Mouse (Mus musculus) embryonic fibroblast, embryonic 13.5 days (primary cell): ENCODE measurements at regions not wholly inside any gene's neighbourhood (a gene's known extent, or its start where the extent isn't known, plus 50 kb on each side); places are given as distances from the start of the nearest gene placed in this dataset.
A peak's percentile ranks its signal among the peaks of the same experiment; 100 is the strongest.

ENCODE experiments used
- H3K27ac ChIP-seq: 2 replicates; pipeline ENCODE4 v1.5.1; 2012; ENCODE audit warnings: low read length, control low read depth, inconsistent platforms; ENCODE audit not compliant: insufficient read depth
- H3K4me1 ChIP-seq: 2 replicates; pipeline ENCODE4 v1.6.1; 2011; ENCODE audit warnings: low read length; ENCODE audit not compliant: control insufficient read depth, insufficient read depth
- H3K4me3 ChIP-seq: 2 replicates; pipeline ENCODE4 v1.5.1; 2011; ENCODE audit warnings: mild to moderate bottlenecking, control low read depth, low read length; ENCODE audit not compliant: insufficient read depth
- CTCF ChIP-seq: IDR thresholded peaks from 2 replicates; pipeline ENCODE4 v1.5.1; 2011; ENCODE audit warnings: mild to moderate bottlenecking, control low read depth, low read length, moderate library complexity, borderline replicate concordance; ENCODE audit not compliant: insufficient read depth
- POLR2A ChIP-seq: IDR thresholded peaks from 2 replicates; pipeline ENCODE4 v1.6.1; 2011; ENCODE audit warnings: low read depth, mild to moderate bottlenecking, control low read depth, low read length, moderate library complexity

- Histone ChIP-seq H3K4me1 (no peaks in the 10 kb centered on the region), H3K4me3 (no peak overlapping the region), H3K27ac (peak overlapping the region; percentile 45; the same call in 1 of the 2 replicates)
- TF ChIP-seq CTCF = no peak
- TF ChIP-seq POLR2A = no peak
Measured at GRCm38 (mm10) chr9:62590407-62591195, 53.8 kb upstream of the Coro2b start.

GRCm38 (mm10) chr9:62591196-62591485, 54.3 kb upstream of the Coro2b start:
- no peak overlapping the region for H3K4me3 ChIP-seq
- peak overlapping the region; percentile 45; the same call in 1 of the 2 replicates for H3K27ac ChIP-seq
- H3K4me1 ChIP-seq = no peaks in the 10 kb centered on the region
- TF ChIP-seq POLR2A (no peak), CTCF (no peak)

- TF ChIP-seq CTCF (no peak), POLR2A (no peak)
- Histone ChIP-seq H3K27ac (no peak overlapping the region), H3K4me3 (no peak overlapping the region), H3K4me1 (no peaks in the 10 kb centered on the region)
Measured at GRCm38 (mm10) chr9:62598056-62598455, 61.2 kb upstream of the Coro2b start.

GRCm38 (mm10) chr9:62598956-62599355, 62.1 kb upstream of the Coro2b start:
- TF ChIP-seq CTCF (no peak), POLR2A (no peak)
- H3K27ac ChIP-seq = no peak overlapping the region
- no peak overlapping the region for H3K4me3 ChIP-seq
- H3K4me1 ChIP-seq = no peaks in the 10 kb centered on the region

GRCm38 (mm10) chr9:62610526-62610925, 67.1 kb upstream of the Itga11 start:
- Histone ChIP-seq H3K4me3 (no peak overlapping the region), H3K4me1 (peaks cover 7% of the 10 kb centered on the region), H3K27ac (peak overlapping the region; percentile 90)
- TF ChIP-seq POLR2A = no peak
- TF ChIP-seq CTCF = no peak

GRCm38 (mm10) chr9:62611452-62611851, 66.2 kb upstream of the Itga11 start:
- Histone ChIP-seq H3K27ac (peak overlapping the region; percentile 90), H3K4me3 (no peak overlapping the region), H3K4me1 (peaks cover 7% of the 10 kb centered on the region)
- TF ChIP-seq POLR2A (no peak), CTCF (no peak)

- Histone ChIP-seq H3K4me1 (peaks cover 7% of the 10 kb centered on the region), H3K27ac (peak overlapping the region; percentile 80), H3K4me3 (no peak overlapping the region)
- TF ChIP-seq POLR2A = no peak
- no peak for TF ChIP-seq CTCF
Measured at GRCm38 (mm10) chr9:62613053-62613452, 64.6 kb upstream of the Itga11 start.

- H3K27ac ChIP-seq = peak overlapping the region; percentile 80
- H3K4me1 ChIP-seq = peaks cover 7% of the 10 kb centered on the region
Measured at GRCm38 (mm10) chr9:62613806-62614205, 63.8 kb upstream of the Itga11 start.

GRCm38 (mm10) chr9:62614950-62615349, 62.7 kb upstream of the Itga11 start:
- TF ChIP-seq CTCF = no peak
- no peak for TF ChIP-seq POLR2A
- peaks cover 7% of the 10 kb centered on the region for H3K4me1 ChIP-seq
- H3K4me3 ChIP-seq = no peak overlapping the region
- H3K27ac ChIP-seq = no peak overlapping the region

More at GRCm38 (mm10) chr9:62613806-62614205, 63.8 kb upstream of the Itga11 start:
- H3K4me3 ChIP-seq = no peak overlapping the region
- TF ChIP-seq CTCF (no peak), POLR2A (no peak)

- TF ChIP-seq POLR2A (no peak), CTCF (no peak)
- H3K27ac ChIP-seq = no peak overlapping the region
- no peak overlapping the region for H3K4me3 ChIP-seq
- H3K4me1 ChIP-seq = peaks cover 7% of the 10 kb centered on the region
Measured at GRCm38 (mm10) chr9:62615799-62616198, 61.8 kb upstream of the Itga11 start.

GRCm38 (mm10) chr9:62618994-62619393, 58.6 kb upstream of the Itga11 start:
- H3K4me1 ChIP-seq = peaks cover 5% of the 10 kb centered on the region
- no peak overlapping the region for H3K27ac ChIP-seq
- TF ChIP-seq CTCF (no peak), POLR2A (no peak)
- no peak overlapping the region for H3K4me3 ChIP-seq

- Histone ChIP-seq H3K4me1 (peaks cover 9% of the 10 kb centered on the region), H3K4me3 (no peak overlapping the region), H3K27ac (peak overlapping the region; percentile 23; the same call in 1 of the 2 replicates)
- no peak for TF ChIP-seq POLR2A
- TF ChIP-seq CTCF = no peak
Measured at GRCm38 (mm10) chr9:62620901-62621445, 56.7 kb upstream of the Itga11 start.
